Mouse (Mus musculus): ENCODE results near the gene Zkscan6. TPM values are rescaled to one million over a fixed set of nuclear protein-coding genes. Genes with fewer than 3 reads are reported as not detected.

Zkscan6 gene
- total RNA-seq, 2 experiments from 2014 or later, result 9.8 to 20.7 TPM

DNA sequence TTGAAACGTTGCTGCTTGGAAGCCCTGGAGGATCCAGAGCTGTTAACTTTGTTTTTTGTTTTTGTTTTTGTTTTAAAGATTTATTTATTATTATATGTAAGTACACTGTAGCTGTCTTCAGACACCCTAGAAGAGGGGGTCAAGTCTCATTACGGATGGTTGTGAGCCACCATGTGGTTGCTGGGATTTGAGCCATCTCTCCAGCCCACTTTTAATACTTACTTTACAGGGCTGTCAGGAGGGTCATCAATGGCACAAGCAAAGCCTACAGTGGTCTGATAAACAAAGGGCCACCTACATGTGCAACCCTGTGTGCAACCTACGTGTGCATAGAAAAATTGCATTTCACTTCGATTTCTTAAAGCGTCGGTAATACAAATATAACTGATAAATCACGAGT lies 626 bp downstream of the Zkscan6 start:
- ATAC-seq (ENCODE audit: poor library complexity, severe bottlenecking), result no peak

DNA sequence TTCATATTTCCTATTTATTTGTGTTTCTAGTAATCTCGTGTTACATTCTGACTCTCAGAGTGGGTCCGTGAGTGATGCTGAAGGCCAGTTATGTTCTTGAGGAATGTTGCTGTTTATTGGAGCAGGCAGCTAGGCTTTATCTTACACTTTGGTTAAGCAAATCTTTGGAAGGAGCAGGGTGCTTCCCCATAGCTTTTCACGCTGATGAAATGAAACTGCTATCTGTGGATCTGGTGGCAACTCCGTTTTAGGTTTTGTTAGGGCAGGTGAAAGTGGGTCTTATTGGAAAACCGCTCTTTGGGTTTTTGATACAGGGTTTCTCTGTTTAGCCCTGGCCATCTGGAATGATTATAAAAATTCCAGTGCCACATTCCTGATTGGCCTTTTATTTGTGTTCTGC lies 5.1 kb downstream of the Zkscan6 start:
- ATAC-seq (ENCODE audit: poor library complexity, severe bottlenecking), result no peak

- no peak for ATAC-seq (ENCODE audit: poor library complexity, severe bottlenecking)
These were observed 7.4 kb downstream of the Zkscan6 start for GRCm38 (mm10) chr11:65814381-65814780.

DNA sequence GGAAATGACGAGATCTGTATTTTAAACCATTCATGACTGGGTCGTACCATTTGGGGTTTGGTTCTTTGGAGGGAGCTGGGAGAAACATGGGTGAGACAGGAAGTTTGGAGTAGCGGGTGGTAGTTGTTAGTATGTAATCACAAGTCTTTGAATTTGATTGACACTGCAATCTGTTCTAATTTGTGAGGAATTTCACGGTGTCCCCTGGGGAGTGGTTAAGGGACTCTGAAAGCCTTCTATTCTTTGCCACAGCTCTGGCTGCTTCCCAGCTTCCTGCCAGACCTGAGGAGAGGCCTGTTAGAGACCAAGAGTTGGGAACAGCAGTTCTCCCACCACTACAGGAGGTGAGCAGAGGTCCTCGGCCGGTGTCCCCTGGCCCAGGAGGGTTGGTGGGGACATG lies 9.3 kb downstream of the Zkscan6 start:
- ATAC-seq (ENCODE audit: poor library complexity, severe bottlenecking), result no peak

GRCm38 (mm10) chr11:65818193-65818592 lies 11.2 kb downstream of the Zkscan6 start:
- ATAC-seq (ENCODE audit: poor library complexity, severe bottlenecking), result peak; percentile 55; the same call in 1 of the 2 replicates

DNA sequence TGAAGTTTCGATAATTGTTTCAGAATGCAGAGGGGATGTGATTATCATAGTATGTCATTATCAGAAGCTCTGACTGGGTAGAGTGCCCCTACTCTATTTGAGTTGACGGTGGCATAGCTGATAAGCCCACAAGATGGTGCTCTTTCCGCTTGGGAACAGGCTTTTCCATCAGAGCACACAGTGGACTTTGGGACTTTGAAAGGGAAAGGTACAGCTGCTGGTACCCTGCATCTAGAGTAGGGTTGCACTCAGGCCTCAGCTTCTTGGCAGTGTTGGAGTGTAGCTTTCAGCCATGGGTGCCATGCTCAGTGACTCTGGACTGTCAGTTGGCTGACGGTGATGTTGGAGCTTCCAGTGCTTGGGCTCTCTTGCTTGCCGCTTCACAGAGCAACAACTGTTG lies 13.3 kb downstream of the Zkscan6 start:
- no peak for ATAC-seq (ENCODE audit: poor library complexity, severe bottlenecking)

DNA sequence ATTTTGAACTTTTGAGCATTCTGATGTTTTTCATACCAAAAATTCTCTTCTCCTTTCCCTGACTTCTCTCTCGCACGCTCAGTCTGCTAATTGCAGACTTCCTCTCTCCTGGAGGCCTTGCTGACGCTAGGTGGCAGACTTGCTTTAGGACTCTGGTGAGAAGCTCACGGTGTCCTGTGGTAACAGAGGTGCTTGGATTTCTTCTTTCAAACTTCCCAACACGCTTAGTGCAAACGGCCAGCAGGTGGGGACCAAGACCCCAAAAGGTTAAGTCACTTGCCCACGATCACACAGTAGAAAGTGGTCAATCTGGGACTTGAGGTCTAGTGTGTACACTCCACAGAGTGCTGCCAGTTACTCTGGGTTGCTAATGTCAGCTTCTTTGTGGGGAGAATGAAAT lies 13.9 kb downstream of the Zkscan6 start:
- peak; percentile 95 for ATAC-seq (ENCODE audit: poor library complexity, severe bottlenecking)

DNA sequence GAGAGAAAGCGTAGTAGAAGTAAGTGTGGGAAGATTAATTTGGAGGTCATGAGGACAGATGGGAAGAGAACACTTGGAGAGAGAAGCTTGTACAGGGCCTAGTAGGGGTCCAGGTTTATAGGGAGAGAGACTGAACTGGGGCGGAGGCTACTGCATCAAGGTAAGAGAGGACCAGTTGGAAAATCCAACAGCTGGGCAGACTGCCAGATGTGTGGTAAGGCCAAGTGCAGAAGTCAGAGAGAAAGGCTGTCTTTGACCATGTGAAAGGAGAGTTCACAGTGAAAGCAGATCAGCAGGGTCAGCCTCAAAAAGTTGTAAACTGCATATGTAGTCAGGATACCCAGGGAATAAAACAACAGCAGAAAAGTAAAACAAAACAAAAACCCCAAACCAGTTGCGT lies 17.6 kb downstream of the Zkscan6 start:
- ATAC-seq (ENCODE audit: poor library complexity, severe bottlenecking), result no peak

DNA sequence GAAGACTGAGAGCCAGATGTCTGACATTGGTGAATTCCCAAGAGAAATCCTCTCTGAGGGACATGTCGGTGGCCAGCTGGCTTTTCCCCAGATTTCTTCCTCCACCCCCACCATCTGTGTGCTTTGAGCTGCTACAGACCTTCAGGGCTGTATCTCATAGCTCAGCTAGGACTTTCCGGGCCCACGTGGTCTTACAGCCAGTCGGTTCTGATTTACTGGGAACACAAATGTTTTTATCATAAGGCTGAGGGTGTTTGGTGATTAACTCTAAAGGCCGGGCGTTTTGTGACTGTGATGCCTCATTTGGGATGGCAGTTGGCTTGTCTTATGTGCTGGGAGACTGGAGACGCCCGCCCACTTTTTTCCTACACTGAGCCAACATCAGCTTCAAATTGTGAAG lies 32.0 kb downstream of the Zkscan6 start:
- ATAC-seq (ENCODE audit: poor library complexity, severe bottlenecking), result no peak

GRCm38 (mm10) chr11:65846446-65846845 lies 39.5 kb downstream of the Zkscan6 start:
- ATAC-seq (ENCODE audit: poor library complexity, severe bottlenecking), result no peak

GRCm38 (mm10) chr11:65852066-65852465 lies 45.1 kb downstream of the Zkscan6 start:
- no peak for ATAC-seq (ENCODE audit: poor library complexity, severe bottlenecking)

DNA sequence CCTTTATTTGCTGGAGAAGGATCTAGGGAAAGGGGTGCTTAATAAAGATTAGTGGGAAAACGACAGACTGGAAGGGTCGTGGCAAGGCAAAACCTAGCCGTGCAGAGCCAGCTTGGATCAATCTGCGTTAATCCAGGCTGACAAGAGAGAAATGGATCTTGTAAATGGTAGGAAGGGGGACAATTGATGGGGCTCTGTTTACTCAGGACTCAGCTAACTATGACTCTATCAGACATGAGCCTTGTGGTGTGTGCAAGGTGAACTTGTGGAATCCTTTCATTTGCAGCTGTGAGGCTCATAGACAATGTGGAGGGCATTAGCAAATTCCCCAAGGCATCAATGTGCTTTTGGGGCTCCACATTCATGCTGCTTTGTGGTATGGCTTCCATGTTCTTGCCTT lies 54.5 kb downstream of the Zkscan6 start:
- ATAC-seq (ENCODE audit: poor library complexity, severe bottlenecking), result no peak

DNA sequence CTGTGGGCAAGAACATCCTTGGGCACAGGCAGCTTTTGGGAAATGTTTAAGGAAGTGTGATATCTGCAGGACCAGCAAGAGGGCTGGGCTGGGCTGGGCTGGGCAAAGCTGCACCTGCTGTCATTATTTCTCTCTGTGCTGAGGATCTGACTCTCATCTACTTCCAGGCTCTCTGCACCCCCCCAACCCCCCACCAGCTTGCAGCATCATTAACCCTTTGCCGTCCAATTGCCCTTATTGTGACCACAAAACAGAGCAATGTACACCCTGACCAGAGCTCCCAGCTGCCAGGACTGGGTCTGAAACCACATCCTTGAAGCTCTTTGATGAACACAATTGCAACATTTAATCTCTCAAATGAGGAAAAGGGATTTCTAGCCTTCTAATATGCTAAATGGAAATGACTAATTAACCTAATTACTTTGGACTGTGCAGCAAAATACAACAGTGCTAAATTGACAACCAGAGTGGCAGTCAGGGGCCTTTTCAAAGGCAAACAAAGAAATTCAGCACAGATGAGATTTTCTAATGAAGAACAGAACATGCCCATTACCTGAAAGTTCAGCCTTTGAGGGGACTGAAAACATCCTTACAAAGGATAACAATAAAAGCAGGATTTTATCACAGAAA lies 70.3 kb downstream of the Zkscan6 start:
- ATAC-seq (ENCODE audit: poor library complexity, severe bottlenecking), result no peak

Other genes with a start within 250 kb of the Zkscan6 start
- 57.5 and 63.1 TPM in 2 replicates for gene Map2k4, start 18.9 kb upstream of the Zkscan6 start, total RNA-seq (2015)
- gene Map2k4, start 18.9 kb upstream of the Zkscan6 start, total RNA-seq (2017), result 29.1 and 40.5 TPM in 2 replicates